Mouse (Mus musculus) yolk sac, embryonic 10.5 days (tissue): Measurements from ENCODE around the gene Arel1.
A peak's percentile ranks its signal among the peaks of the same experiment; 100 is the strongest.

Experiments
- DNase-seq: peaks from one replicate; pipeline ENCODE4 v3.0.0-alpha.2; 2017; ENCODE audit warnings: low spot score

Arel1 gene

GRCm38 (mm10) chr12:84970428-84971096 is at the start of gene Arel1, which contains the start of gene Fcf1:
Arel1 (minus strand) TSS chr12:84970900.
Fcf1 (plus strand) TSS chr12:84970897.
- DNase-seq = peak; percentile 84

DNA sequence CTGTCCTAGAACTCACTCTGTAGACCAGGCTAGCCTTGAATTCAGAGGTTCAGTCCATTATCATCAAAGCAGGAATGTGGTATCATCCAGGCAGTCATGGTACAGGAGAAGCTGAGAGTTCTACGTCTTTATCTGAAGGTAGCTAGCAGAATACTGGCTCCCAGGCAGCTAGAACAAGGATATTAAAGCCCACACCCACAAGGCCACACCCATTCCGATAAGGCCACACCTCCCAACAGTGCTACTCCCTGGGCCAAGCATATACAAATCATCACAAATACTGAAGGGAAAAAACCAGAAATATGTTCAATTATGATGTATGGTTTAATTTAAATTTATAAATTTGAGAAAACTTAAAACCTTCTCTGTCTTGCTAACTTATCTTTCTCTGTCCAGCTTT is 41.5 kb upstream of the Arel1 start:
- DNase-seq = no peak

- DNase-seq = no peak
These were observed 39.8 kb upstream of the Arel1 start for GRCm38 (mm10) chr12:85010541-85010940.

GRCm38 (mm10) chr12:85009776-85010175 is 39.1 kb upstream of the Arel1 start:
- no peak for DNase-seq

- no peak for DNase-seq
These were observed 36.3 kb upstream of the Arel1 start for GRCm38 (mm10) chr12:85007021-85007420.

GRCm38 (mm10) chr12:85006206-85006605 is 35.5 kb upstream of the Arel1 start:
- no peak for DNase-seq

DNA sequence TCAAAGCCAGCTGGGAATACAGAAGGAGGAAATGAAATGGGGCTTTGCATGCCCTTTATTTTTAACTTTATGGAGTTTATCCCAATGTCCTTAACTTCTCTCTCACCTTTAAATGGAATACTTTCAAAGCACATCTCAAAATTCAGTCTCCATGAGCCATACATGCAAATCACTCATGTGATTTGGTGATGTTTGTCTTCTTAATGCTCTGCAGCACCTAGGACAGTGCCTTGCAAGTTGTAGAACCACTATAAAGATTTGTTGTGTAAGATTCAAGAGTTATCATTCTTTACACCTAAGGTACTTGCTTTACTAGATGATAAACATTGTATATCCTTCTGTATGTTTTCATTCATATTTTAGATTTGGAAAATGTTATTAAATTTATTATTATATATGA is 28.4 kb upstream of the Arel1 start:
- no peak for DNase-seq

GRCm38 (mm10) chr12:84996501-84997398 is 26.1 kb upstream of the Arel1 start:
- DNase-seq = no peak

DNA sequence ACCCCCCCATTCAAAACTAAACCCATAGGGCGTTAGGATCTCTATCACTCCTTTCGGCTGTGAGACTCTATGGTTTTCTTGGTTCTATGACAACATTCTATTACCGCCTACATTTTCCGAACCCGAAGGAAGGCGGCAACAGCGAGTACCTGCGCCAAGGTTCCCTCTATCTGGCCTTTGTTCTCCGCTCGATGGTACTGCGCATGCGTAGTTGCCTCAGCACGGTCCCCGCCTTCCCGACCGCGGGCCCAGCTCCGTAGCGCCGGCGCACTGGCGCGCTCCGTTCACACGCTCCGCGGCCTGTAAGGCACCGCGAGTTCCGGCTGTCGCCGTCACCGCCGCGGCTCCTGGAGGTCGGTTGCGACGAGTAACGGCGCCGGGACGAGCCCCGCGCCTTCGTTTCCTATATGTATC is 25.4 kb upstream of the Arel1 start, which contains the start of gene Ylpm1:
Gene Ylpm1, plus strand, starts transcription at position 239 of the 414 bp plus-strand sequence.
- peak; percentile 95 for DNase-seq

DNA sequence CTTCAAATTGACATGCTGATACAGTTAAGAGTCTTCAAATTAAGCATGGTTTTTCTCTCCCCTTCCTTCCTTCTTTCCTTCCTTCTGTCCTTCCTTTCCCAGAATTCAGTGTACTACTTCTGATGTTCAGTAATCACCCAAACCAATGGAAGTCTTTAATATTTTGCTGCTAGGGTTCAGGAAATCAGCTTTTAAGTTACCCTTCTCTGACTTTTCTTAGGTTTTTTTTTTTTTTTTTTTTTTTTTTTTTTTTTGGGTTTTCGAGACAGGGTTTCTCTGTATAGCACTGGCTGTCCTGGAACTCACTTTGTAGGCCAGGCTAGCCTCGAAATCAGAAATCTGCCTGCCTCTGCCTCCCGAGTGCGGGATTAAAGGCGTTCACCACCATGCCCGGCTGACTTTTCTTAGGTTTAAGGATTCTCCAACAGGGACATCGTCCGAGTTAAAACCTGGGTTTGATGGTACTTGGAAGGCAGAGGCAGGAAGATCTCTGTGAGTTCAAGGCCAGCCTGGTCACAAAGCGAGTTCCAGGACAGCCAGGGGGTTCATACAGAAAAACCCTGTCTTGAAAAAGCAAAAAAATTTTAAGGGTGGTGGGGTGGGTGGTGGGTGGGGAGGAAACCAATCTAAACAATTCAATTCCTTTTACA is 24.5 kb upstream of the Arel1 start:
- DNase-seq = no peak

GRCm38 (mm10) chr12:84989456-84989855 is 18.8 kb upstream of the Arel1 start:
- no peak for DNase-seq

DNA sequence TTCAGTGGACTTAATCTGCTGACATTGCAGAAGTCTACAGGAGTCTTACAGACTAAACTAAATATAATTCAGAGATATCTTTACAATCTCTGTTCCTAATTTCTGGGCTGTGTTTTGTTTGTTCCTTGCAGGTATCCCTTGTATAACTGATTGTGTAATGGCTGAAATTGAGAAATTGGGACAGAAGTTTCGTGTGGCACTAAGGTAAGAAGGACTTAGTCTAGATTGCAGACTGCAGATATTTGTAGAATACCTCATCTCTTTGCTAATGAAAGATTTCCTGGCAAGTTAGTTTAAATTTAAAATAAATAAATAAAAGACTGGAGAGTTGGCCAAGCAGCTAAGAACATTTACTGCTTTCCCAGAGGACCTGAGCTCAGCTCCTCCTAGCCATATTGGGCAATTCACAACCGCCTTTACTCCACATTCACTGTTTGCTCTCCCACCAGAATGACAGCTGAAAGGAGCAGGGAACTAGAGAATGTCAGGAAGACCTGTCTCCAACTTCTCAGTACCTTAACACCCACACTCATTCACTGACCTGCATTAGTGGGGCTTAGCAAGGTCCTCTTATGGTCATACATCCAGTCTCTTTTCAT is 8.7 kb upstream of the Arel1 start:
- DNase-seq = no peak

DNA sequence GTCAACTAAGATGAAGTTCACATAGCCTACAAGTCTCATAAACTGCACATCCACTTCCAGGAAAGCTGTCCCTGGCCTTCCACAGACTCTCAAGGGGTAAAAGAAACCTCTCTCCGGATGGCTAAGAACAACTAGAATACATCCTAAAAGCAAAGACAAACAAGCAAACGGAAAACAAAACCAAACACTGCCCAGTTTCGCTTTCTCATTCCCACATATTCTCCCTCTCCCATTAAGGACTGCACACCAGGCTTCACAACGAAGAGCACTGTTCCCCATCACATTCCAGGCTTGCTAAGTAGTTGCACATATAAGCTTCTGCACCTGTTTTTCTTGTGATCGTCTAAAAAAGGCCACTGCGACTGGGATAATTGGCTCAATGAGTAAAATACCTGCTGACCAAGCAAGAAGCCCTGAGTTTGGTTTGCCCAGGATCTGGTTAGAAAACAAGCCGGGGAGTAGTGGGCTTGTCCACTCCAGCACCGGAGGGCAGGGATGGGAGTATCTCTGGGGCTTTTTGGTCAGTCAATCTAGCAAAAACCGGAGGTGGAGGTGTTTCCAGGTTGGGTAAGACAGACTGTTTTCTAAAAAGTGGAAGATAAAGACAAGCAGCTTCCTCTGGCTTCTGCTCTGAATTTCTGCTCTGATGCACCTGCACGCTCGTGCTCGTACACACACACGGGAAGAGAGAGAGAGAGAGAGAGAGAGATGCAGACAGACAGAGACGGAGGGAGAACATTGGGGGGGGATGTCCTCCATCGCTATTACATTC is 858 bp downstream of the Arel1 start:
- no peak for DNase-seq

- no peak for DNase-seq
These were observed 1.7 kb downstream of the Arel1 start for GRCm38 (mm10) chr12:84968831-84969655.

DNA sequence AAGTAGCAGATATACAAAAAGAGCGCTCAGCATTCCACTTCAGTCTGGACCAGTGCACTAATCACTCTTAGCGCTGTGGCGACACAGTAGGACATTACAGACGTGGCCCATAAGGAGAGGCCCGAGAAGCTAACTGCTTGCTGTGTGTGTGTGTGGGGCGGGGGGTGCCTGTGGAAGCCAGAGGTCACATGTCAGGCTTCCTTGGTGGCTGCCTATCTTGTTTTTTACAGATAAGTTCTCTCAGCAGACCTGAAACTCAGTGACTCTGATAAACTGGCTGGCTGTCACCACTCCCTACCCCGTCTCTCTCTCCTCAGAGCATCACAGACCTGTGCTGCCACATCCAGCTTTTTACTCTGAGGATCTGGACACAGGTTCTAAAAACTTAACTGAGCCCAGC is 8.1 kb downstream of the Arel1 start:
- DNase-seq = peak; percentile 21

GRCm38 (mm10) chr12:84958794-84959356 is 11.8 kb downstream of the Arel1 start:
- no peak for DNase-seq

GRCm38 (mm10) chr12:84956317-84956716 is 14.4 kb downstream of the Arel1 start:
- no peak for DNase-seq

DNA sequence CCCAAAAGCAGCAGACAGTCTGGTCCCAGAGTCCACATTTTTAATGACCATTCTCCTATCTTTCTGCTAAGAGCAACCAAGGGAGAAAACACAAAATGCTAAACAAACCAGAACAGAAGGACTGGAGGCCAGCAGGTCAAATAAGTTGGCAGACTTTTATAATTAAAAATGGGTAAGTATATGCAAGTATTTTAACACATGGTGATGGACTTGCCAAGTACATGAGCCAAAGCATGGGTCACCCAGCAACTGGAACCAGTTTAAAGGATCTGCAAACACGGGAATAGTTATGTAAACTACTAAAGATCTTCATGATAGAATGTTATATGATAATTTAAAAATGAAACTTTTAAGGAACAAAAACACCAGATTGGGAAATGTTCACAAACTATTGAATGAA is 18.3 kb downstream of the Arel1 start:
- DNase-seq = no peak

DNA sequence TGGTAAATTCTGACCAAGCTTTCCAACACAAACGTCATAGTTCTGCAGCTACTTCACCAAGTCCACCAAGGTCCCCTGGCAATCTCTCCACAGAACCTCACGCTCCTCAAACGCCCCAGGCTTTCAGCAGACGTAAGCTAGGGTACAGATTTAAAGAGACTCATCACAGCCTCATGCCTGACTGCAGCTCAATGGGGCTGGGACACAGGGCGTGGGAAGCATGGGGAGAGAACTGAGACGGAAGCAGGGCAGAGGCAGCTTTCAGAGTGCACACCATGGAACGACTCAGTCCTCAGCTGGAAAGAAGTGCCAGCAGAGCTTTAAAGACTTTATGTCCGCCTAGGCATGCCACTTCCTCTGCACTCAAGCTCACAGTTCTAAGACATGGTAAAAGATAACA is 19.2 kb downstream of the Arel1 start:
- DNase-seq = no peak

GRCm38 (mm10) chr12:84950763-84951162 is 19.9 kb downstream of the Arel1 start:
- DNase-seq = no peak
